Mouse (Mus musculus) midbrain, embryonic 13.5 days (tissue): ENCODE results near the gene Gprc5c. TPM values are rescaled to one million over a fixed set of nuclear protein-coding genes. Genes with fewer than 3 reads are reported as not detected.

ENCODE experiments used
- ATAC-seq: fragments of 200-750 bp; cut with Nextera tagmentation; 2 replicates; pipeline ENCODE4 v1.8.0; 2017; ENCODE audit warnings: mild to moderate bottlenecking, moderate TSS enrichment, moderate library complexity
- H3K27ac ChIP-seq: fragments of 300-500 bp; sonication (generic); 2 replicates; pipeline ENCODE4 v1.5.1; 2015; ENCODE audit warnings: inconsistent platforms, mild to moderate bottlenecking, moderate library complexity
- H3K27me3 ChIP-seq: fragments of 300-500 bp; sonication (generic); 2 replicates; pipeline ENCODE4 v1.6.1; 2015; ENCODE audit warnings: mild to moderate bottlenecking, inconsistent platforms
- H3K36me3 ChIP-seq: fragments of 300-500 bp; sonication (generic); 2 replicates; pipeline ENCODE4 v1.6.1; 2015; ENCODE audit warnings: mild to moderate bottlenecking, inconsistent platforms
- H3K4me1 ChIP-seq: fragments of 300-500 bp; sonication (generic); replicated peaks from 2 replicates; pipeline ENCODE4 v1.6.1; 2015; ENCODE audit warnings: inconsistent platforms
- H3K4me2 ChIP-seq: fragments of 300-500 bp; sonication (generic); replicated peaks from 2 replicates; pipeline ENCODE4 v1.6.1; 2015; ENCODE audit warnings: moderate library complexity, mild to moderate bottlenecking, inconsistent platforms
- H3K4me3 ChIP-seq: fragments of 300-500 bp; sonication (generic); replicated peaks from 2 replicates; pipeline ENCODE4 v1.5.1; 2015; ENCODE audit warnings: mild to moderate bottlenecking, inconsistent platforms
- H3K9ac ChIP-seq: fragments of 300-500 bp; sonication (generic); replicated peaks from 2 replicates; pipeline ENCODE4 v1.6.1; 2015; ENCODE audit warnings: mild to moderate bottlenecking, inconsistent platforms
- H3K9me3 ChIP-seq: fragments of 300-500 bp; sonication (generic); 2 replicates; pipeline ENCODE4 v1.6.1; 2016; ENCODE audit warnings: mild to moderate bottlenecking, inconsistent platforms
- WGBS: fragments of 180-500 bp; shearing (Covaris S2); methylation state at CpG from one replicate; pipeline ENCODE4 v1.1.7; 2015; 5-methylcytosine and 5-hydroxymethylcytosine counted together
- polyA plus RNA-seq: library from polyadenylated mRNA; unstranded; fragments of >200 nt; fragmentation: Nextera tagmentation; extraction: Ambion mirVana; gene quantifications from 2 replicates; pipeline ENCODE4 v1.2.1, GENCODE M21; 2015

The Gprc5c gene
- polyA plus RNA-seq, 1 experiment from 2014 or later = 7.1 TPM

DNA sequence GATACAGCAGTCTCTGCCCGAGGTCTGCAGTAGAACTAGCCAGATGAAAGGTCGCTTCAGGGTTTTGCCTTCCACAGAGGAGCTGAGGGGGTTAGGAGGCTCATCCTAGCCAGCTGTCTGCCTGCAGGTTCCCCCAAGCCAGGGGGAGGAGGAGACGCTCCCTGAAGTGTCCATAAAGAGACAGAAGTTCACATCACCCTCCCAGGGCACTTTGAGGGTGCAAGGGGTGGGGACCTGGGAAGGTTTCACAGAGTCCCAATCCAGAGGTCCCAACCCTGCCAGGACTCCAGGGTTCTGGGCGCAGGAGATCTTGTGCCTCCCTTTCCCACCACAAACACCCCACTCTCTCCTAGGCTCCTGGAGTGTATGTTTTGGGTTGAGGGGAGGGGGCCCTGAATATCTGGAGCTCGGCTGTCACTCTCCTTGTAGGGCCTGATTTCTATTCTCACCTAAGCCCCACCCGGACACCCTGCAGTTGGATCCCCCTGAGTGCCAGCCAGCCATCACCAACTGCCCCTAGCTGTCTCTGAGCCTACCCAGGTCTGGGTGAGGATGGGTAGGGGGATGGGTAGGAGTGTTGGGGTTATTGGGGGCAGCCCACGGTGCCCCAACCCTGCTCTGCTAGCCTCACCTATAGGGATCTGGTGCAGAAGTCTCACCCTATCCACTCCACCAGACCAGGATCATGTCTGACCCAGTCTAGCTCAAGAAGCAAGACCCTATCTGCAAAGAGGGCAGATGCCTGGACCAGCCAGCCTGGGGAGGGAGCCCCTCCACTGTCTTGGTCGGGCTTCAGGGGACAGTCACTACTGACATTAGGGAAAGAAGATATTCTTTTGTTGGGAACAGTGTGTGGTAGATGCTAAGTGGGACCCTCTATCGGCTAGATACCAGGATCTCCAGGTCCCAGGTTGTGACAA lies 23.5 kb downstream of the Gprc5c start:
- H3K27ac ChIP-seq = no peak overlapping the region
- WGBS = 63% methylated on average over 9 of the region's 9 CpGs
- H3K9me3 ChIP-seq = no peaks in the 10 kb centered on the region
- no peak overlapping the region for H3K4me2 ChIP-seq
- H3K4me1 ChIP-seq = peaks cover 25% of the 10 kb centered on the region
- H3K9ac ChIP-seq = no peak overlapping the region
- no peaks in the 10 kb centered on the region for H3K27me3 ChIP-seq
- no peaks in the 10 kb centered on the region for H3K36me3 ChIP-seq
- no peak overlapping the region for H3K4me3 ChIP-seq
- peak; percentile 17; the same call in 1 of the 2 replicates for ATAC-seq

GRCm38 (mm10) chr11:114875301-114875801 lies 24.4 kb downstream of the Gprc5c start:
- H3K9ac ChIP-seq = no peak overlapping the region
- no peaks in the 10 kb centered on the region for H3K9me3 ChIP-seq
- no peak overlapping the region for H3K27ac ChIP-seq
- H3K36me3 ChIP-seq = no peaks in the 10 kb centered on the region
- H3K4me3 ChIP-seq = no peak overlapping the region
- H3K27me3 ChIP-seq = no peaks in the 10 kb centered on the region
- no peak overlapping the region for H3K4me2 ChIP-seq
- ATAC-seq = no peak
- H3K4me1 ChIP-seq = peaks cover 25% of the 10 kb centered on the region
- WGBS = 9% methylated on average over 9 of the region's 9 CpGs

DNA sequence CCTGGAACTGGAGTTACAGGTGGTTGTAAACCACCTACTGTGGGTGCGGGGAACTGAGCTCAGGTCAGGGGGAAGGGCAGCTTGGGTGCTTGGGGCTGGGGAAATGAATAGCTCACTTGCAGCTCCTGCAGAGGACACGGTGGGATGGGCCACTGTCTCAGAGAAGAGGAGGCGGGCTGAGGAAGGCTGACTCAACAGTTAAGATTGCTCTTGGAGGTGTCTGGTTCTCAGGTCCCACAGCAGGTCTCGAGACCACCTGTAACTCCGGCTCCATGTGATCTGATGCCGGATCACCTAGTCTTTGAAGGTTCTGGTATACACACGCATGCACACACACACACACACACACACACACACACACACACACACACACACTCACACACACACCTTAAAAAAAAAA lies 25.2 kb downstream of the Gprc5c start:
- ATAC-seq = no peak

GRCm38 (mm10) chr11:114876621-114877020 lies 25.7 kb downstream of the Gprc5c start:
- ATAC-seq = no peak
- H3K4me1 ChIP-seq = peaks cover 25% of the 10 kb centered on the region
- WGBS = 29% methylated on average over 2 of the region's 2 CpGs
- no peaks in the 10 kb centered on the region for H3K27me3 ChIP-seq
- no peak overlapping the region for H3K4me3 ChIP-seq
- H3K27ac ChIP-seq = no peak overlapping the region
- H3K9me3 ChIP-seq = no peaks in the 10 kb centered on the region
- H3K4me2 ChIP-seq = no peak overlapping the region
- H3K9ac ChIP-seq = no peak overlapping the region
- no peaks in the 10 kb centered on the region for H3K36me3 ChIP-seq

More for the DNA sequence above, 25.2 kb downstream of the Gprc5c start:
- Histone ChIP-seq H3K27ac (no peak overlapping the region), H3K9me3 (no peaks in the 10 kb centered on the region), H3K27me3 (no peaks in the 10 kb centered on the region), H3K4me3 (no peak overlapping the region), H3K9ac (no peak overlapping the region), H3K4me1 (peaks cover 25% of the 10 kb centered on the region), H3K36me3 (no peaks in the 10 kb centered on the region), H3K4me2 (no peak overlapping the region)
- 55% methylated on average over 7 of the region's 7 CpGs for WGBS

- H3K9ac ChIP-seq = no peak overlapping the region
- no peaks in the 10 kb centered on the region for H3K27me3 ChIP-seq
- H3K4me1 ChIP-seq = peaks cover 25% of the 10 kb centered on the region
- 78% methylated on average over 3 of the region's 3 CpGs for WGBS
- H3K4me3 ChIP-seq = no peak overlapping the region
- ATAC-seq = no peak
- no peaks in the 10 kb centered on the region for H3K36me3 ChIP-seq
- no peak overlapping the region for H3K4me2 ChIP-seq
- no peak overlapping the region for H3K27ac ChIP-seq
- H3K9me3 ChIP-seq = no peaks in the 10 kb centered on the region
Observed at GRCm38 (mm10) chr11:114877145-114877544, 26.2 kb downstream of the Gprc5c start.

DNA sequence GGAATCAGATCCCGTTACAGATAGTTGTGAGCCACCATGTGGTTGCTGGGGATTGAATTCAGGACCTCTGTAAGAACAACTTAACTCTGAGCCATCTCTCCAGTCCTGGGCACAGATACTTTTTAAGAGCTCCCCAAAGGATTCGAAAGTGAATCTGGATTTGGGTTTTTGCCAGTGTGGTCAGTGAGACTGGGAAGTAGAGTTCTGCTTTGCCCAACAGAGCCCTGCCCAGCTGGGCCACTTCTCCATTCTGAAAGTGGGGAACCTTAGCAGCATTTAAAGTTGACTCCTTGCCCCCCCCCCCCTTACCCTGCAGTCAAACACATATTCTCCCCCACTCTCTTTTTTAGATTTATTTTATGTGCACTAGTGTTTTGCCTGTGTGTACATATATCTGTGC lies 28.7 kb downstream of the Gprc5c start:
- H3K4me1 ChIP-seq = peaks cover 13% of the 10 kb centered on the region; the same call in 1 of the 2 replicates
- no peaks in the 10 kb centered on the region for H3K36me3 ChIP-seq
- no peak overlapping the region for H3K9ac ChIP-seq
- H3K9me3 ChIP-seq = no peaks in the 10 kb centered on the region
- ATAC-seq = no peak
- no peak overlapping the region for H3K4me2 ChIP-seq
- WGBS = 74% methylated on average over 2 of the region's 2 CpGs
- no peak overlapping the region for H3K4me3 ChIP-seq
- no peaks in the 10 kb centered on the region for H3K27me3 ChIP-seq
- no peak overlapping the region for H3K27ac ChIP-seq

- Histone ChIP-seq H3K27ac (no peak overlapping the region), H3K4me3 (no peak overlapping the region), H3K9me3 (no peaks in the 10 kb centered on the region), H3K27me3 (no peaks in the 10 kb centered on the region), H3K4me2 (no peak overlapping the region), H3K9ac (no peak overlapping the region), H3K36me3 (no peaks in the 10 kb centered on the region), H3K4me1 (peaks cover 11% of the 10 kb centered on the region; the same call in 1 of the 2 replicates)
- ATAC-seq = no peak
Observed at GRCm38 (mm10) chr11:114880185-114880584, 29.2 kb downstream of the Gprc5c start.

- 0% methylated on average over 1 of the region's 1 CpGs for WGBS
- Histone ChIP-seq H3K27me3 (no peaks in the 10 kb centered on the region), H3K9ac (no peak overlapping the region), H3K36me3 (no peaks in the 10 kb centered on the region), H3K9me3 (no peaks in the 10 kb centered on the region), H3K4me2 (no peak overlapping the region), H3K4me1 (peaks cover 7% of the 10 kb centered on the region; the same call in 1 of the 2 replicates), H3K4me3 (no peak overlapping the region), H3K27ac (no peak overlapping the region)
- no peak for ATAC-seq
Observed at GRCm38 (mm10) chr11:114880589-114880988, 29.6 kb downstream of the Gprc5c start.

DNA sequence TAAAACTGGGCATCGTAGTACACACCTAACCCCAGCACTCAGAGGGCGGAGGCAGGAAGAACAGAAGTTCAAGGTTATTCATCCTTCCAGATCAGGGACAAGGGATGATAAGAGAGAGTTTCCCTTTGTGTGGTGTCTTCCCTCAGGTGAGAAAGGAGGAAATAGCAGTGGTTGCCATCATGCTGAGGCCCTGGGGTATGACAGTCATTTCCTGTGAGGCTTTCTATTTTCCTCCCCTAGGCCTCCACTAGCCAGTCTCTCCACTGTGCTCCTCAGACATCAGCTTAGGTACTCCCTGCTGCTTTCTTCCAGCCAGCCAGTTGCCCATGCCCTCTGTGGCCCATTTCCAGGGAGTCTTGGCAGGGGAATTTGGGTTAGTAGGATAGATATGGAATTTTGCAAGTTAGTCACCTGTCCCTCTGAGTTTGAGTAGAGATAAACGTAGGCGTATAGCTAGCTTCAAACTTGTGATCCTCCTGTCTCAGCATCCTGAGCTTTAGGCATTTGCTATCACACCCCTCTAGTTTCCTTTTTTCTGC lies 32.4 kb downstream of the Gprc5c start:
- 94% methylated on average over 4 of the region's 4 CpGs for WGBS
- Histone ChIP-seq H3K9ac (no peak overlapping the region), H3K27me3 (no peaks in the 10 kb centered on the region), H3K4me1 (no peaks in the 10 kb centered on the region), H3K9me3 (no peaks in the 10 kb centered on the region), H3K4me3 (no peak overlapping the region), H3K36me3 (no peaks in the 10 kb centered on the region), H3K4me2 (no peak overlapping the region), H3K27ac (no peak overlapping the region)
- ATAC-seq = no peak

DNA sequence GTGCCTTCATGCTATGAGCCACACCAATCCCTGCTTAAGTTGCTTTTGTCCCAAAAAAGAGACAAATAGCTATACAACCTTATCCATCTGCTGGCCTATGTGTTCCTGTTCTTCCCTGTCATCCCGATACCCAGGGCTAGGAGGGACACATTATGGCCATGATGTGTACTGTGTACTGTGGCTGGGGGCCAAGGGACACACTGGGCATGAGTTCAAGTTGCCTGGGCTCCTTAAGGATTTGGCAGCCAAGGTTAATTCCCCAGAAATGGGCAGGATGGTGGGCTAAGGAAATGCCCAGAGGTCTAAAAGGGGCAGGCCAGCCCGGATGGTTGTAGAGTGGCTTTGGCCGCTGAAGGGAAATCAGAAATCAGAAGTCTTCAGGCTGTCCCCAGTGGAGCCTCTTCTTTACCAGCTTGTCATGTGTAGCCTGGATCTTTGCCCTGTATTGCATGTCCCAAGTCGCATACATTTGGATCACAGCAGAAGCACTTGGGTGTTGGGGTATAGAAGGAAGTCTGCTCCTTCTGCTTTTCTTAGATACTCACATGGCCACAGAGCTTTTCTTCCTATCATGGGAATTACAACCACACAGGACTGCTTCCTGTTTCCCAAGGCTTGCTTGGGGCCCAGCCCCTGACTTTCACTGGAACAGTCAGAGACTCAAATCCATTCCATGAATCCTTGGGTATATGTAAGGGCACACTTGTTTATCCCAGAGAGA lies 33.6 kb downstream of the Gprc5c start:
- no peaks in the 10 kb centered on the region for H3K36me3 ChIP-seq
- H3K9ac ChIP-seq = no peak overlapping the region
- no peaks in the 10 kb centered on the region for H3K27me3 ChIP-seq
- no peak overlapping the region for H3K4me3 ChIP-seq
- H3K4me1 ChIP-seq = no peaks in the 10 kb centered on the region
- H3K27ac ChIP-seq = no peak overlapping the region
- no peak for ATAC-seq
- 88% methylated on average over 4 of the region's 4 CpGs for WGBS
- no peaks in the 10 kb centered on the region for H3K9me3 ChIP-seq
- no peak overlapping the region for H3K4me2 ChIP-seq

DNA sequence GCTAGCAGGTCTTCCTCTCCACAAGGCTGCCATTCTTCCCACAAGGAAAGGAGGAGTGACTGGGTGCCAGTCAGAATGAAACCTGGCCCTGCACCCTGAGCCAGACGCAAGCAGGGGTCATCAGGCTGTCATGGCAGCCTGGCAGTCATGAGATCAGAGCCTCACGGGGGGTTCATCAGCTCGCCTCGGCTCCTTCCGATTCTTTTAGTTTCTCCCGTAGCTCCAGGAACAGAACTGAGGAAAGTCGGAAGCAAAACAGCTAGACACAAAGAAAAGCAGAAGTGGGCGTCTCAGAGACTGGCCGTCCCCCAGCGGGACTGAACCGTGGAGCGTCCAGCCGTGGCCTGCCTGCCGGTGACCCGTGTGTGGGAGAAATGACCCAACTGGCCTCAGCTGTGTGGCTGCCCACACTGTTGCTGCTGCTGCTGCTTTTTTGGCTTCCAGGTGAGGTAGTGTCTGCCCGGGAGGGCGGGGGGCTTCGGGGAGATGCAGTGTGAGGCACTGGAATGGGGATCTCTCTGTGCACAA lies 39.1 kb downstream of the Gprc5c start, which contains the start of gene Cd300a:
TSS of gene Cd300a (plus strand) at position 51 of the 528 bp plus-strand sequence.
- H3K4me2 ChIP-seq = 0 out of 2 replicates have a peak within 1 kb of the TSS, but pooled peaks have one; percentile 3

More for the DNA sequence above, 39.1 kb downstream of the Gprc5c start, which contains the start of gene Cd300a:
- Histone ChIP-seq H3K27me3 (no peaks in the 10 kb centered on the region), H3K9ac (no peak within 1 kb of the TSS; the same call in 1 of the 2 replicates), H3K27ac (no peak within 1 kb of the TSS), H3K4me1 (no peaks in the 10 kb centered on the region), H3K36me3 (no peaks in the 10 kb centered on the region), H3K9me3 (no peaks in the 10 kb centered on the region), H3K4me3 (no peak within 1 kb of the TSS)
- 48% methylated on average over 18 of the region's 18 CpGs for WGBS
- no peak for ATAC-seq
